ENCODE assay signal across 16 mouse cellular contexts in genomic region chr3:79025983-79026382, GRCm38 (mm10).
"Had no signal": no experiment of that assay in that cellular context is flagged by ENCODE, and none has a peak within 500 bp of the region (broad histone marks: within the 10 kb centered on the region; RNA-seq: fewer than 3 reads in every experiment).

No protein-coding gene starts in this region.

- H3K36me3 ChIP-seq: kidney, embryonic 15.5 days; limb, embryonic 12.5 days; liver, embryonic 15.5 days; lung, embryonic 15.5 days; midbrain, embryonic 15.5 days; neural tube, embryonic 12.5 days had no signal

- H3K4me2 ChIP-seq: kidney, embryonic 15.5 days; limb, embryonic 12.5 days; liver, embryonic 15.5 days; lung, embryonic 15.5 days; midbrain, embryonic 11.5 days; midbrain, embryonic 15.5 days; neural tube, embryonic 12.5 days had no signal

- H3K4me1 ChIP-seq: kidney, embryonic 15.5 days; limb, embryonic 12.5 days; lung, embryonic 15.5 days; neural tube, embryonic 12.5 days had no signal

- H3K9ac ChIP-seq: kidney, embryonic 15.5 days; limb, embryonic 12.5 days; liver, embryonic 15.5 days; lung, embryonic 15.5 days; midbrain, embryonic 15.5 days; neural tube, embryonic 12.5 days had no signal

- DNase-seq: layer of hippocampus, adult 9-11 months; layer of hippocampus, postnatal 36 days; liver; spleen, adult 18-20 months; thymus, adult 18-20 months; thymus, postnatal 25 days had no signal

- H3K27ac ChIP-seq: kidney, embryonic 15.5 days; limb, embryonic 12.5 days; liver, embryonic 15.5 days; lung, embryonic 15.5 days; macrophage; midbrain, embryonic 15.5 days; neural tube, embryonic 12.5 days had no signal

- H3K27me3 ChIP-seq: kidney, embryonic 15.5 days; limb, embryonic 12.5 days; liver, embryonic 15.5 days; lung, embryonic 15.5 days; megakaryocyte, embryonic 14.5 days; midbrain, embryonic 15.5 days; neural tube, embryonic 12.5 days had no signal

- ATAC-seq: intestine, embryonic 16.5 days; midbrain, embryonic 15.5 days had no signal

- H3K9me3 ChIP-seq: kidney, embryonic 15.5 days; limb, embryonic 12.5 days; liver, embryonic 15.5 days; lung, embryonic 15.5 days; midbrain, embryonic 15.5 days; neural tube, embryonic 12.5 days had no signal

- H3K4me3 ChIP-seq: kidney, embryonic 15.5 days; limb, embryonic 12.5 days; liver, embryonic 15.5 days; lung, embryonic 15.5 days; megakaryocyte, embryonic 14.5 days; midbrain, embryonic 15.5 days; neural tube, embryonic 12.5 days had no signal
